Mouse (Mus musculus): ENCODE results near the gene Psmc3. TPM values are rescaled to one million over a fixed set of nuclear protein-coding genes. Genes with fewer than 3 reads are reported as not detected.

Psmc3 gene
- polyA plus RNA-seq, 2 experiments = 203 to 305 TPM

- 78% methylated on average over 6 of the region's 6 CpGs for WGBS
- Histone ChIP-seq H3K36me3 (ENCODE audit: control insufficient read depth, insufficient read depth, low read length) (peaks cover 85% of the 10 kb centered on the region), H3K4me1 (ENCODE audit: control insufficient read depth, insufficient read depth, low read length) (no peaks in the 10 kb centered on the region), H3K9ac (ENCODE audit: low read depth, low read length, severe bottlenecking) (no peak overlapping the region), H3K9me3 (ENCODE audit: control insufficient read depth, low read length) (no peaks in the 10 kb centered on the region), H3K4me2 (replicated peaks; ENCODE audit: low read depth, low read length, severe bottlenecking) (no peak overlapping the region), H3K4me3 (replicated peaks; ENCODE audit: low read length) (no peak overlapping the region), H3K27ac (replicated peaks; ENCODE audit: low read depth, low read length) (peak overlapping the region; percentile 33; the same call in 1 of the 2 replicates), H3K27me3 (ENCODE audit: control insufficient read depth, insufficient read depth, low read length) (no peaks in the 10 kb centered on the region)
- TF ChIP-seq POLR2A (IDR thresholded peaks at IDR 0.05; ENCODE audit: borderline replicate concordance, extremely low read depth, insufficient read depth, insufficient read length) = no peak
- DNase-seq (ENCODE audit: low spot score) = peak; percentile 80
- peak; percentile 32 for ATAC-seq (ENCODE audit: low FRiP score, low read depth)
Measured at GRCm38 (mm10) chr2:91061849-91062481, 8.2 kb downstream of the Psmc3 start.

DNA sequence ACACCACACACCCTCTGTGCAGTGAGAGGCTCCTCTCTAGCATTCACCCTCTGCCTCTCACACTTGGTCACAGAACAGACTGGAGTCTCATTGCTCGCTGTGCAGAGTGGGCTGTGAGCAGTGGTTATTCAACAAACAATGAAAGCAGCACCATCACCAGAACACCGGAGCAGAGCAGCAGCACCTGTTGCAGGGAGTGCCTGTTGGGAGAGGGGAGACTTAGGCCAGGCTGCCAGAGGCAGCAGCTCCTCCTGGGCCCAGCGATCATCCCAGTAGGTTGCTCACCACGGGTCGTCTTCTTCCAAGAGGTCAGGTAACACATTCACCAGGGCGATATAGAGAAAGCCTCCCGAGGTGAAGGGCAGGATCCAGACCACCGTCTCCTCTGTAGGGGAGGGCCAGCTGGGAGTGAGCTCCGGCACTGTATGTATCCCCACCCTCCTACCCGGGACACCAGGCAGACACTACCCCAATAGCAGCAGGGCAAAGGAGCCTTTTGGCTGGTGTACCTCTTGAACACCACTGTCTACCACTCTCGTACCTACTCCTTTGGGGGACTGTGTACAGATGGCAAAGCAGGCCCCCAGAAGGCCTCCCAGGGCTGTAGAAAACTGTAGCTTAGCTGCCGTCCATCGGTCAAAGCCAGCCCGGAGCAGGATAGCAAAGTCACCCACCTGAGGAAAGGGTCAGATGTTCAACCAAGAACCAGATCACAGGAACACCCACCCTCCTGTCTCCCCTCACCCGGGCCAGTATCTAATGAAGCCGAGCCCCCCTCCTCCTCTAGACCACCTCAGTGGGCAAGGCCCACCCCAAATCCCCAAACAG lies 9.2 kb downstream of the Psmc3 start:
- H3K36me3 ChIP-seq (ENCODE audit: control insufficient read depth, insufficient read depth, low read length) = peaks cover 82% of the 10 kb centered on the region
- peak overlapping the region; percentile 33 for H3K27ac ChIP-seq (replicated peaks; ENCODE audit: low read depth, low read length)
- 93% methylated on average over 16 of the region's 16 CpGs for WGBS
- no peaks in the 10 kb centered on the region for H3K4me1 ChIP-seq (ENCODE audit: control insufficient read depth, insufficient read depth, low read length)
- no peak for TF ChIP-seq POLR2A (IDR thresholded peaks at IDR 0.05; ENCODE audit: borderline replicate concordance, extremely low read depth, insufficient read depth, insufficient read length)
- no peaks in the 10 kb centered on the region for H3K9me3 ChIP-seq (ENCODE audit: control insufficient read depth, low read length)
- no peak overlapping the region for H3K4me3 ChIP-seq (replicated peaks; ENCODE audit: low read length)
- ATAC-seq (ENCODE audit: low FRiP score, low read depth) (no peak), DNase-seq (ENCODE audit: low spot score) (no peak)
- H3K4me2 ChIP-seq (replicated peaks; ENCODE audit: low read depth, low read length, severe bottlenecking) = no peak overlapping the region
- no peaks in the 10 kb centered on the region for H3K27me3 ChIP-seq (ENCODE audit: control insufficient read depth, insufficient read depth, low read length)
- H3K9ac ChIP-seq (ENCODE audit: low read depth, low read length, severe bottlenecking) = no peak overlapping the region

GRCm38 (mm10) chr2:91064211-91064610 lies 10.4 kb downstream of the Psmc3 start:
- Histone ChIP-seq H3K4me2 (replicated peaks; ENCODE audit: low read depth, low read length, severe bottlenecking) (no peak overlapping the region), H3K4me1 (ENCODE audit: control insufficient read depth, insufficient read depth, low read length) (peaks cover 11% of the 10 kb centered on the region), H3K36me3 (ENCODE audit: control insufficient read depth, insufficient read depth, low read length) (peaks cover 75% of the 10 kb centered on the region), H3K27ac (replicated peaks; ENCODE audit: low read depth, low read length) (no peak overlapping the region), H3K9me3 (ENCODE audit: control insufficient read depth, low read length) (no peaks in the 10 kb centered on the region), H3K27me3 (ENCODE audit: control insufficient read depth, insufficient read depth, low read length) (no peaks in the 10 kb centered on the region), H3K9ac (ENCODE audit: low read depth, low read length, severe bottlenecking) (no peak overlapping the region), H3K4me3 (replicated peaks; ENCODE audit: low read length) (no peak overlapping the region)
- 88% methylated on average over 6 of the region's 6 CpGs for WGBS
- no peak for ATAC-seq (ENCODE audit: low FRiP score, low read depth)
- TF ChIP-seq POLR2A (IDR thresholded peaks at IDR 0.05; ENCODE audit: borderline replicate concordance, extremely low read depth, insufficient read depth, insufficient read length) = no peak
- no peak for DNase-seq (ENCODE audit: low spot score)

DNA sequence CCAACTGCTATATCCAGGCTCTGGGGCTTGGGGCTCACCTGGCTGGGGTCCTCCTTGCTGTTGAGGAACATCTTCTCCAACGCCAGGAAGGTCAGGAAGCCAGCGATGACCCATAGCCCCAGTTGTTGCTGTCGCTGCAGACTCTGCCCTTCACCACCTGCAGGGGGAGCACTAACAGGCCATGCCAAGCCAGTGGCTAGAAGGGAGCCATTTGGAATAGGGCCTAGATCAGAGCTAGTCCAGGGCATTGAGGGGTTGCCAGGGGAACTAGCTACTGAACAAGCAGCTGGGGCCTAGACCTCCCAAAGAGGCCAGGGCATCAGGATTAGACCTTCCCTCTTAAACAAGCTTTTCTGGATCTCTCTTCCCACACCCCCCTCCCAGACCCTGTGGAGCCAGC lies 11.7 kb downstream of the Psmc3 start:
- H3K27ac ChIP-seq (replicated peaks; ENCODE audit: low read depth, low read length) = no peak overlapping the region
- H3K36me3 ChIP-seq (ENCODE audit: control insufficient read depth, insufficient read depth, low read length) = peaks cover 65% of the 10 kb centered on the region
- no peak for ATAC-seq (ENCODE audit: low FRiP score, low read depth)
- no peak for DNase-seq (ENCODE audit: low spot score)
- peaks cover 12% of the 10 kb centered on the region for H3K4me1 ChIP-seq (ENCODE audit: control insufficient read depth, insufficient read depth, low read length)
- TF ChIP-seq POLR2A (IDR thresholded peaks at IDR 0.05; ENCODE audit: borderline replicate concordance, extremely low read depth, insufficient read depth, insufficient read length) = no peak
- H3K4me2 ChIP-seq (replicated peaks; ENCODE audit: low read depth, low read length, severe bottlenecking) = no peak overlapping the region
- no peak overlapping the region for H3K9ac ChIP-seq (ENCODE audit: low read depth, low read length, severe bottlenecking)
- no peaks in the 10 kb centered on the region for H3K9me3 ChIP-seq (ENCODE audit: control insufficient read depth, low read length)
- no peak overlapping the region for H3K4me3 ChIP-seq (replicated peaks; ENCODE audit: low read length)
- no peaks in the 10 kb centered on the region for H3K27me3 ChIP-seq (ENCODE audit: control insufficient read depth, insufficient read depth, low read length)
- 53% methylated on average over 3 of the region's 3 CpGs for whole genome bisulfite sequencing

DNA sequence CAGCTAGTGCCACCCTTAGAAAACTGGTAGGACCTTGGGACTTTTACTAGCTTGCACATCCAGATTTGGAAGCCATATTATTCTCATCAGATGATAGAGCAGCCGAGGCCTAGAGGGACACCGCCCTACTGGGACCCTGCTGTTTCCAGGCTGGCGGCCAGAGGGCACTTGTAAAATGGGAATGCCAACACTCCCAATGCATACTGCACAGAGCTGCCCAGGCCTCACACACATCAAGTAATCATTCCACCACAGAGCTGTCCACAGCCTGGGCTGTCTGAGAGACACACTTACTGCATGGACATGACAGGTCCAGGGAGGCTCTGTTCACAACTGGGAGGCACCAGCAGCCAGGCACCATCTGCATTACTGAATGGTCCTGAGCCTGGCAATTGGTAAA lies 12.6 kb downstream of the Psmc3 start:
- H3K4me1 ChIP-seq (ENCODE audit: control insufficient read depth, insufficient read depth, low read length) = peaks cover 19% of the 10 kb centered on the region
- peaks cover 56% of the 10 kb centered on the region for H3K36me3 ChIP-seq (ENCODE audit: control insufficient read depth, insufficient read depth, low read length)
- no peak for ATAC-seq (ENCODE audit: low FRiP score, low read depth)
- H3K4me2 ChIP-seq (replicated peaks; ENCODE audit: low read depth, low read length, severe bottlenecking) = no peak overlapping the region
- DNase-seq (ENCODE audit: low spot score) = no peak
- WGBS = 76% methylated on average over 3 of the region's 3 CpGs
- no peaks in the 10 kb centered on the region for H3K27me3 ChIP-seq (ENCODE audit: control insufficient read depth, insufficient read depth, low read length)
- H3K9ac ChIP-seq (ENCODE audit: low read depth, low read length, severe bottlenecking) = no peak overlapping the region
- no peak for TF ChIP-seq POLR2A (IDR thresholded peaks at IDR 0.05; ENCODE audit: borderline replicate concordance, extremely low read depth, insufficient read depth, insufficient read length)
- no peaks in the 10 kb centered on the region for H3K9me3 ChIP-seq (ENCODE audit: control insufficient read depth, low read length)
- no peak overlapping the region for H3K4me3 ChIP-seq (replicated peaks; ENCODE audit: low read length)
- no peak overlapping the region for H3K27ac ChIP-seq (replicated peaks; ENCODE audit: low read depth, low read length)
